Mouse (Mus musculus) layer of hippocampus, postnatal 10 days (tissue): ENCODE measurements around the gene Rangap1. TPM values are rescaled to one million over a fixed set of nuclear protein-coding genes. Genes with fewer than 3 reads are reported as not detected.
"Not testable (repeated sequence)": the region's sequence is repeated elsewhere in the genome, so short reads cannot be mapped to it uniquely, and the experiment has no call there.

Experiments used
- DNase-seq, 2 experiments: peaks; one replicate each; pipeline ENCODE4 v3.0.0; 2021; ENCODE audit warnings: low spot score in 2 of 2
- total RNA-seq, 2 experiments: library from RNA; stranded (reverse); gene quantifications; 2 replicates each; pipeline ENCODE4 v1.2.3; 2021

Gene Rangap1
- total RNA-seq, 2 experiments from 2014 or later = 189 to 201 TPM

- peak; percentile 75 to 83 for DNase-seq
Observed at GRCm38 (mm10) chr15:81745601-81746114, 328 bp upstream of the Rangap1 start.

GRCm38 (mm10) chr15:81742368-81742767 is 3.0 kb downstream of the Rangap1 start:
- not testable (repeated sequence) for DNase-seq

GRCm38 (mm10) chr15:81739924-81740323 is 5.4 kb downstream of the Rangap1 start:
- no peak for DNase-seq

GRCm38 (mm10) chr15:81739296-81739695 is 6.0 kb downstream of the Rangap1 start:
- no peak for DNase-seq

GRCm38 (mm10) chr15:81735075-81735474 is 10.3 kb downstream of the Rangap1 start:
- no peak for DNase-seq

- peak; percentile 97 for DNase-seq
Observed at GRCm38 (mm10) chr15:81729792-81730635, 15.3 kb downstream of the Rangap1 start.

GRCm38 (mm10) chr15:81729241-81729791 is 16.0 kb downstream of the Rangap1 start:
- DNase-seq = peak; percentile 26 to 50

- DNase-seq = no peak
Observed at GRCm38 (mm10) chr15:81725965-81726364, 19.4 kb downstream of the Rangap1 start.

GRCm38 (mm10) chr15:81723653-81724052 is 21.7 kb downstream of the Rangap1 start:
- no peak for DNase-seq

- no peak for DNase-seq
Observed at GRCm38 (mm10) chr15:81722361-81722760, 23.0 kb downstream of the Rangap1 start.

- no peak for DNase-seq
Observed at GRCm38 (mm10) chr15:81719139-81719531, 26.2 kb downstream of the Rangap1 start.

GRCm38 (mm10) chr15:81718336-81719138 is 26.8 kb downstream of the Rangap1 start:
- DNase-seq = no peak

GRCm38 (mm10) chr15:81713742-81714141 is 31.6 kb downstream of the Rangap1 start:
- DNase-seq = no peak

GRCm38 (mm10) chr15:81710801-81711200 is 34.5 kb downstream of the Rangap1 start:
- no peak for DNase-seq

GRCm38 (mm10) chr15:81709686-81710085 is 35.6 kb downstream of the Rangap1 start:
- no peak for DNase-seq

- DNase-seq = no peak
Observed at GRCm38 (mm10) chr15:81708991-81709390, 36.3 kb downstream of the Rangap1 start.

GRCm38 (mm10) chr15:81703094-81703489 is 42.2 kb downstream of the Rangap1 start:
- DNase-seq = no peak

- no peak for DNase-seq
Observed at GRCm38 (mm10) chr15:81702306-81703093, 42.8 kb downstream of the Rangap1 start.

GRCm38 (mm10) chr15:81701350-81701749 is 44.0 kb downstream of the Rangap1 start:
- DNase-seq = not testable (repeated sequence)

GRCm38 (mm10) chr15:81700601-81701000 is 44.7 kb downstream of the Rangap1 start:
- no peak for DNase-seq

- DNase-seq = no peak
Observed at GRCm38 (mm10) chr15:81700161-81700560, 45.2 kb downstream of the Rangap1 start.
